Mouse (Mus musculus) embryo, embryonic 9.5 days (tissue): ENCODE data around the gene Tktl1.
"Not testable (repeated sequence)": the region's sequence is repeated elsewhere in the genome, so short reads cannot be mapped to it uniquely, and the experiment has no call there.

Experiments
- DNase-seq: peaks from one replicate; pipeline ENCODE4 v3.0.0-alpha.2; 2017; ENCODE audit errors: extremely low spot score

The Tktl1 gene

DNA sequence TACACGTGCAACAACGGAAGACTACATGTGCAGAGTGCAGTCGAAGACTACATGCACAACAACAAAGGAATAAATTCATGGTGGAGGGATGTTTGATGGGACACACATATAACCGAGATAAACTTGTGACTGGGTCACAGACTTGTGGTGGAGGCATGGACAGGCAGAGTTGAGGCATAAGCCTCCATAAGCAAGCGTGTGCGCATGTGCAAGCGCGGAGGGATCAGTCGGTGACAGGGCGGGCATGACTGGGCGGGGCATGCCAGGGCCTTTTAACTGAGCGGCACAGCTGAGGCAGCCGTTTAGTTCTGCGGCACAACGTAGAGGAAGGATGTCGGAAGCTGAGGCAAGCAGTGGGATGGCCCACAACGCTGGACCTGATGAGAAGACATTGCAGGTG is at the start of gene Tktl1:
TSS of gene Tktl1 (plus strand) at position 301 of the 400 bp plus-strand sequence.
- no peak for DNase-seq

DNA sequence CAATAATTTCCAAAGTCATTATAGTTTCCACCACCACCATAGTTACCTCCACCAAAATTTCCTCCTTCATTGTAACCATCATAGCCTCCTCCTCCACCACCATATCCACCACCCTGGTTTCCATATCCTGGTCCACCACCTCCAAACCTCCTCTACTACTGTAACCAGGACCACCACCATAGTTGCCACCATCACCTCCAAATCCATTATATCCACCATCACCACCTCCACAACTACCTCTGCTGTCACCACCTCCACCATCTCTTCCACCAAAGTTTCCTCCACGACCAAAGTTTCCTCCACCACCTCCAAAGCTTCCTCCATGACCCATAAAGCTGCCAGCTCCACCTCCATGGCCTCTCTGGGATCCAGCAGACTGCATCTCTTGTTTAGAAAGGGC is 41.8 kb upstream of the Tktl1 start, which contains the start of gene Mecp2:
TSS of gene Mecp2 (minus strand) at position 101 of the 400 bp plus-strand sequence.
- DNase-seq: not testable (repeated sequence)

DNA sequence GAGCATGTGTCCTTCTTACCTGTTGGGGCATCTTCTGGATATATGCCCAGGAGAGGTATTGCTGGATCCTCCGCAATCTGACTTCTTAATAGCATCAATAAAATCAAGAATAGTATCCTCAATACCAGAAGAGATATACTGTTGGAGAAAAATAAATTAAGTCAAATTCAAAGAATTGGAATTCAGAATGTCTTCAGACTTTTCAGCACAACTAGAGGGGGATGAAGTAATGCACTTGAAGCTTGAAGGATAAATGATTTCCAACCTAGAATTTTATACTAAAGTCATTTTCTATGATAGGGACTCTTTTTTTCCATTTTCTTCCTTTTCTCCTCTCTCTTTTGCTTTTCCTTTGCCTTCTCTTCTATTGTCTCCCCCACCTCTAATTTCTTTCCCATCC is 9.3 kb upstream of the Tktl1 start, which contains the start of gene Tex28:
TSS of gene Tex28 (minus strand) at position 101 of the 400 bp plus-strand sequence.
- no peak for DNase-seq

DNA sequence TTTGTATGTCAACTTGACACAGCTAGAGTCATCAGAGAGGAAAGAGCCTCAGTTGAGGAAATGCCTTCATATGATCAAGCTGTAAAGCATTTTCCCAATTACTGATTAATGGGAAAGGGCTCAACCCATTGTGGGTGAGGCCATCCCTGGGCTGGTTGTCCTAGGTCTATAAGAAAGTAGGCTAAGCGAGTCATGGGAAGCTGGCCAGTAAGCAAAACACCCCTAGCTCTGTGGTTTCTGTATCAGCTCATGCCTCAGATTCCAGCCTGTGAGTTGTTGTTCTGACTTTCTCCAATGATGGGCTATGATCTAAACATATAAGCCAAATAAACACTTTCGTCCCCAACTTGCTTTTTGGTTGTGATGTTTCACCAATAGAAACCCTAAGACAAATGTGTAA is 26.5 kb downstream of the Tktl1 start:
- DNase-seq: no peak

DNA sequence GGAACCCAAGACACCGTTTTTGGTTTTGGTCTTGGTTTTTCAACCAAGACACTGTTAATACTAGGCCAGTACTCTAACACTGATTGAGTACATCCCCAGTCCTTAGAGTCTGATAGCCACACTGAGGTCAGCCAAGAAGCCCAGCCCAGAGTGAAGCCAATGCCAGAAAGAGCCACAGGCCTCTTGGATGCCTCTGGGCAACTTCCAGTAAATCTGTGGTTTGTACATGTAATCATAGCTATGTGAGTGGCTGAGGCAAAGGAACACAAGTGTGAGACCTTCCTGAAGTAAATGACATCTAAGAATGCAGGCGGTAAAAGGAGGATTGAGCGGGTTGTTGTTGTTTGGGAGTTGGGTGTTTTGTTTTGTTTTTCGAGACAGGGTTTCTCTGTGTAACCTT is 41.4 kb downstream of the Tktl1 start:
- no peak for DNase-seq

DNA sequence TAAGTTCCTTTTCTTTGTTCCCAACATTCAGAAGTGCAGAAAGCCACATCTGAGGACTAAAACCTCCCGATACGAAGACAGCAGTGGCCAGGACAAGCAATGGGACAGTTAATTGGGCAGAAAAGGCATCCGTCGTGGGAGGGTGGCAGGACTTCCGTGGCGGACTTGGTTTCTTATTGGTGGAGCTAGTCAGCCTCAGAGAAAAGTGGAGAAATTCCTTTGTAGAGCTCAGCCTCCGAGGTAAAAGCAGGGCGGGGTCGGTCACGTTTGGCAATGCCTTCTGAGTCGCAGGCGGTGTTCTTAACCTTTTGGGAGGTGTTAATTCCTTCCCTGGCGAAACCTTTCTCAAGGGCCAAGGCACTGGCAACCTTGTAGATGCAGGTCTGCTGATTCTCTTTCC is 42.4 kb downstream of the Tktl1 start:
- DNase-seq: no peak

DNA sequence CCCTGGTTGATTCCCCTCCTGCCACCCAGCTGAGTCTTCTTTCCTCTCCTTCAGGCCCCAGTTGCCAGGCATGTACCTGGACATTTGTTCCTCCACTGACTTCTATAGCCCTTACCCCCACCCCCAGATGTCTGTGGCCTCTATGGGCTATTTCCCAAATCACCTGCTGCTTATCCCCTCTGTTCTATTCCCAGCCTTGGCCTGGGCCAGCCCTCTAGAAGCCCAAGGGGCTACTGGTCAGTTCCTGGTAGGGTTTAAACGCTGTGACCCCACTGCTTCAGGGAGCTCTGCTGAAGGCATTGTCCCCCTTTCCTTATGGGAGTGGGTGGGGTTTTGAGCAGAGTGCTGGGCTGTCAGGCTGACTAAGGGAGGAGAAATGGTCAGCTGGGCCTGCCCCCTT is 43.0 kb downstream of the Tktl1 start:
- DNase-seq: not testable (repeated sequence)

DNA sequence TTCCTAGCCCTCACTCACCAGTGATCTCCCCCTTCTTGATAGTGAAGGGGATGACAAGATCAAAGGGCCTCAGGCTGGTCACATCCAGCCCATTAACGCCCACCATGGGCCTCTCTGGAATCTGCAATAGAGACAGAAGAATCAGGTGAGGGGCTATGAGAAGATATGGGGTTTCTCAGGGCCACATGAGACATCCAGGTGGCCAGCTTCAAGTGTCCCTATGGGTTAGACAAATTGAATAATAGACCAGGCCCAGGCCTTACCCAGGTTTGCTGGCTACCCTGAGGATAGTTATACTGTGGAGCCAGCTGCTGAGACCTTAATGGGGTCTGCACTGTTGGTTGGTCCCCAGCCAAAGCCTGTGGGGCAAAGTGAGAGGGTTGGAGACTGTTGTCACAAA is 53.0 kb downstream of the Tktl1 start:
- no peak for DNase-seq

DNA sequence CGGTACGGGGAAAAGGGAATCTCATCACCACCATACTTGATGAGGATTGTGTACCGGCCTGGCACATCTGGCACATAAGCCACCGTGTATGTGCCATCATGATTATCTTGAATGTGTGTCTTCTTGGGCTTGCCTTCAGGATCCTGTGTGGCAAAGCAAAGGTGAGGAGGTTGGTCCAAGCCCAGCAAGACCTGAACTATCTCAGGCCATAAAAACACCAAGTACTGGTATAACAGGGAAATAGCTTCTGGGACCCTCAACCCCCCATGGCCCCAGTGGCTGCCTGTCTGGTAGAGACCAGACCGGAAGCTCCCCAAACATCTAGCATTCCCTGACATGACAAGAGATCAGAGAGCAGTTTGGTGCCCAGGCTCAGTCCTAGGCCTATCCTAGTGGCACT is 56.1 kb downstream of the Tktl1 start:
- no peak for DNase-seq

DNA sequence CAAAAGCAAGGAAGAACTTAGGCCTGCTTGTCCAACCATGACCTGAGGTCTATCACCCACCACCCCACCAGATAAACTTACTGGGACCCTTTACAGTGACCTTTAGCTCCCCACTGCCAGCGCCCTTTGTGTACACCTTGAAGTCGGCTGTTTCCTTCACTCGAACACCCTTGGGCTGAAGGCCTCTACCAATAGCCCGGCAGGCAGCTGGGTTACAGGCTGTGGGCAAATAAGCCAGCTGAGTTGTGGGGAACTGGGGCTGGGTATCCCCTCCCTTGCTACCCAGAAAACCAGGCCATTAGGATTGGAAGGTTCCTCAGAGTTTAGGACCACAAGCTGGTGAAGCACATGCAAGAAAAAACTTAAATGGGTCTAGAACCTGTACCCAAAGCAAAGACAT is 63.3 kb downstream of the Tktl1 start:
- no peak for DNase-seq

DNA sequence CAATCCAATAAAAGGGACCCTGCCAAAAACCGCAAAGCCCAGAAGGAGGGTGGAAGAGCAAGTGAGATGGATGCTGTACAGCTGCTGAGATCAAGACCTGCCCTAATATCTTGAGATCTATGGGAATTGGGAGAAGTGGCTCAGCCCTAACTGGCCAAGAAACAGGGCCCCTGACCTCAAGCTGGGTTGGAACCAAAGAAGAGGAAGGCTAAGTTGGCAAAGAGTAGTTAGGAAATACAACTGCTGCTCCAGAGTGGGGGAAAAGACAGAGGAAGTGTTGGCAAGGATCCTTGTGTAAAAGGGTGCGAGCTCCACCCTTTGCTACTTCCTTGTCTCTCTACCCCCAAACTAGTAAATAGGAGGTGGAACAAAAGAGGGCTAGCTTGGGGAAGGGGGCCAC is 66.3 kb downstream of the Tktl1 start:
- no peak for DNase-seq

DNA sequence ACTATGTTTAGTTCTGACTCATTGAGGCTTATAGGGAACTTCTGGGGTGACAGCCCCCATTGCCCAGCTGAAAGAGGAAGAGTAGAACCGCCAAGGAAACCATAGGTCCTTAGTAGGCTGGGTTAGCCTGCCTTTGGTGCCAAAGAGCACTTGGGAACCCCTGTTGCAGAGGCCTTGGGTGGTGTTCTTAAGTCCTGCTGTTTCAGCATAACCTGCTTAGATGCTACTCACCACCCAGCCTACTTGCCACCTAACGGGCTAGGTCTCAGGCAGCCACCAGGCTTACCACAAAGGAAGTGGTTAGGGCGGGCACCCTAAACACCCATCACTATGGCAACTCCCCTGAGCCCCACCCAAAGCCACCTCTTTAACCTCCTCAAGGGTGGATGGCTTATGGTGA is 66.7 kb downstream of the Tktl1 start:
- DNase-seq: no peak

DNA sequence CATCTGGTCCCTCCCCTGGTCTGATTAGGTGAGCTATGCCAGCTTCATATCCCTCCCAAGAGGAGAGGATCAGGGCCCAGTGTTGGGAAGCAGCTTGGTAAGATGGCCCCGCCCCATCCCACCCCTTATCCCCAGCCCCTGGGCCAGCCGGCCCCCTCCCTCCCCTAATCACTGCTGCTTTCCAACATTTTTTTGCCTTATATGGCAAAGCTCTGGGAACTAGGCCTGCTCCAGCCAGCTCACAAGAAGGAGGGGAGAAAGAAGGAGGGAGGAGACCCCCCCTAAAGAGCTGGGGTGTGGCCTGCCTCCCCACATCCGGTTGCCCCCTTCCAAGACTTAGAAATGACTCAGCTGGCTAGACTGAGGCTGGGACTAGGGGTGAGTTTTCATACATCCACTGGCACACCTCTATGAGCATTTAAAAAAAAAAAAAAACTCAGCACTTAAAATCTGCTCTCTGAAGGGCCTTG is 67.6 kb downstream of the Tktl1 start:
- DNase-seq: peak; percentile 68

DNA sequence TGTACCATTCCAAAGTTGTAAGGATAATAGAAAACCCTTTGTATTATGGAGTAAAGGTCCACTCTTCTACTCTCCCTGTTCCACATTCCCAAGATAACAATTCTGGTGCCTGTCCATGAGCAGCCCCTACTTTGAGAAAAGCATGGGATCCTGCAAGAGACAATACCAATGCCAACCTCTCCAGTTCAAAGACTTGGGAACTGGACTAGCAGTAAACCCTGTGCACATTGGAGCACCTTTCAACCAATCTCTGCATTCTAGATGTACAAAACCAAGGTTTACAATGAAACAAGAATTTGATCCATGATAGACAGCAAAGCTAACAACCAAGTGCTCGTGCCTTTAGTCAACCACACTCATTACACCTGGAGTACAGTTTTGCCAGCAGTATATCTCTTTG is 68.0 kb downstream of the Tktl1 start:
- DNase-seq: no peak

DNA sequence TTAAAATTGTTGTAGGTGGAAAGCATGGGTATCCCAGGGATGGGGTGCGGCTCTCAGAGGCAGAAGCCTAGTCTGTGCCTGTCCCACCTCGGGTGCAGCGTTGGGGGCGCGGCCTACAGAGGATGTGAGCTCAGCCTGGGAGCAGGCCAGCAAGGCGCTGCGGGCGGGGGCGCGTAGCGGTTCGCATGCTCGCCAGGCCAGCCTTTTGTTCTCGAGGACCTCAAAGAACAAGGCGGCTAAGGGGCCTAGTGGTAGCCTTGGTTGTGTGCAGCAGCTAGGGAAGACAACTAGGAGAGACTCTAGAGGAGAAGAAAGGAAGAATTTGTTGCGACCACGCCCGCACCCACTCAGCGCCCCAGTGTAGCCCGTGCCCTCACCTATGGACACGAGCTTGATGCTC is 68.6 kb downstream of the Tktl1 start:
- peak; percentile 60 for DNase-seq

DNA sequence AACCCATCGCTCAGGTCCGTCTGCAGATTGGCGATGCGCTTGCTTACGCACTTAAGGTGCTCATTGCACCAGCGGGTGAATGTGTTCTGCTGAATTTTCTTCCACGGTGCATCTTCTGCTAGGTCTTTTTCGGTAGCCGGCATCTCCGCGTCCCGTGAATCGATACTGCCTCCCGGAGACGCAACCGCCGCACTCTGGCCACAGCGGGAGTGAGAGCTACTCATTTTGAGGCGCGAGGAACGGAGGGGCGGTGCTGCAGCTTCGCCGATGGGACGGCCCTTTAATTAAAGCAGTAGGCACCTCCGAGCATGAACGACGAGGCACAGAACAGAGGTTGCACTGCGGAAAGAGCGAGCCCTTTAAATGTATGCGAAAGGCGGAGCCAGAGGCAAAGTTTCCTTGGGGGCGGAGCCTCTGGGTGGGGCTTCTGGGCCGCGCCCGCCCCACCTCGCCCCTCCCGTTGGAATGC is 69.2 kb downstream of the Tktl1 start:
- peak; percentile 84 for DNase-seq

DNA sequence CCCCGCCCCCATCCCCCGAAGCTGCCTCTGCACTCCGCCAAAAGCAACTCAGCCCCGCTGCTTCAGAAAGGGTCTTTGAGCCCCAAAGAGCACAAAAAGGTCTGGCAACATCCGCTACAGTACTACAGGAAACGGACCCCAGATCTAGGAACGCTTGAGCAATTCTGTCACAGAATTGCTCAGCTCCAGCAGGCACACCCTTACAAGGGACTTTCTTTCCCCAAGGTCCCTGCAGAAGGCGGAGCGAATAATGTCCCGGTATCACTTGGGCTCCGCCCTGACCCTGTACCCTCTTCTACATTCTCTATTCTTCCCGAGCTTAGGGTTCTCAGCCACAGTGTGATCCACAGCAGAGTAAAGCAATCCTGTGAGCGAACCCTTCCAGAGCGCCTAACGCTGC is 69.6 kb downstream of the Tktl1 start:
- DNase-seq: no peak

DNA sequence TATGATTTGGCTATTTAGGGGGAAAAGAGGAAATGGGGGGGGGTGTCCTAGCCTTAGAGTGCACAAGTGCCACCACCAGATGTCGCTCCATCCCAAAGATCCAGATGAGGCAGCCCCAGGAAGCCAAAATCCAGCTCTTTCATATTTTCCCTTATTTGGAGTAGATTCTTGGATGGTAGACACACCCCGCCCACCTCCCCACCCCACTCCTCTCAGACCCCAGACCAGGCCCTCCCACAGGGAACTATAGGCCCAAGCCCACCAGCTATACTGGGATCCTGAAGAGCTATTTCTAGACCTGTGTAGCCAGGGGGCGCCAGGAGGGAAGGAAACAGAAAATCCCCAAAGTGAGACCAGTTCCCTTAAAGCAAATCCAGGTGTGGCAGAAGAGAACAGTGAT is 71.6 kb downstream of the Tktl1 start:
- peak; percentile 59 for DNase-seq

DNA sequence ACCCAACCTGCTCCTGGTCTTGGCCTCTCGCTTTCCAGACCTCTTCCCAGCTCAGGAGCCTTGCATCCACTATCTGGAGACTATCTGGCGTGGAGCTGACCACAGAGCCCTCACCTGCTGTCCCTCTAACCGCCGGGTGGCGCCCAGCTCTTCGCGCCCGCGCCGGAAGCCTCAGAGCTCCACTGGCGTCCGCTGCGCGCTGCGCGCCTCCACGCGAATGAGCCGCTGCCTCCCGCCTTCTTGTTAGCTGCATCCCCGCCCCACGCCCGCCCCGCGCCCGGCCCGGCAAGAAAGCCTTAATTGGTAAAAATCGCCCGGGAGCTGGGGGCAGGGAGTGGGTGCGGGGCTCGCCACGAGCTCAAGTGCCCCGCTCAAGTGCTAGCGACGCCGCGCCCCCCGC is 72.6 kb downstream of the Tktl1 start, which contains the start of gene Flna:
TSS of gene Flna (minus strand) at position 206 of the 400 bp plus-strand sequence.
- DNase-seq: peak; percentile 54

DNA sequence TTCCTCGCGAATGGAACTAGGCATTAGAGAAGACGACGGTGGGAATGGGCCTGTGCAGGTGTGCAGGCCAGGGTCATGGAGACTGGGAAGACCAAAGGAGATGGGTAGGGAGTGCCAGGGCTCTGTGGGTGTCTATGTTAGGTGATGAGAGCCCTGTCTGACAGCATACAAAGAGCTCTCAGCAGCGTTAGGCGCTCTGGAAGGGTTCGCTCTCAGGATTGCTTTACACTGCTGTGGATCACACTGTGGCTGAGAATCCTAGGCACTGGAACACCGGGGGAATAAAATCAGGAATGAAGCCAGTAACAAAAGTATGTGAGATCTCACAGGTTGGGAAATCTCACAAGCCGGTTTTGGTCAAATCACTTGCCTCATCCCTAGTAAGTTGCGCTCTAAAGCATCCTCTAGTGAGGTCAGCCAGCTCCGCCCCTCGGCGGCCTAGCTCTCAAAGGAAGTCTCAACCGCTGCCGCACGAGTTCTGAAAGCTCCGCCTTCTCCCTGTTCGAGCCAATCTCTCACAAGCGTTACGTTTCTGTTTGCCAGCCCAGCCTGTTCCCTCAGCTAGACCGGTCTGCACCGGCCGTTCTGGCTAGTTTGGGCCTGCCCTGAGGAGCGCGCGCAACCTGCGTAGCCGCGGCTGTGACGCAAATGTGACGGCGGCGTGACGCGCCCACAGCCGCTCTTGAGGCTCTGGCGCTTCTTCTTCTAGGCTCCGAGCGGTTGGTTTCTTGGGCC is 77.3 kb downstream of the Tktl1 start, which contains the start of gene Emd:
TSS of gene Emd (plus strand) at position 535 of the 735 bp plus-strand sequence.
- DNase-seq: peak; percentile 82

DNA sequence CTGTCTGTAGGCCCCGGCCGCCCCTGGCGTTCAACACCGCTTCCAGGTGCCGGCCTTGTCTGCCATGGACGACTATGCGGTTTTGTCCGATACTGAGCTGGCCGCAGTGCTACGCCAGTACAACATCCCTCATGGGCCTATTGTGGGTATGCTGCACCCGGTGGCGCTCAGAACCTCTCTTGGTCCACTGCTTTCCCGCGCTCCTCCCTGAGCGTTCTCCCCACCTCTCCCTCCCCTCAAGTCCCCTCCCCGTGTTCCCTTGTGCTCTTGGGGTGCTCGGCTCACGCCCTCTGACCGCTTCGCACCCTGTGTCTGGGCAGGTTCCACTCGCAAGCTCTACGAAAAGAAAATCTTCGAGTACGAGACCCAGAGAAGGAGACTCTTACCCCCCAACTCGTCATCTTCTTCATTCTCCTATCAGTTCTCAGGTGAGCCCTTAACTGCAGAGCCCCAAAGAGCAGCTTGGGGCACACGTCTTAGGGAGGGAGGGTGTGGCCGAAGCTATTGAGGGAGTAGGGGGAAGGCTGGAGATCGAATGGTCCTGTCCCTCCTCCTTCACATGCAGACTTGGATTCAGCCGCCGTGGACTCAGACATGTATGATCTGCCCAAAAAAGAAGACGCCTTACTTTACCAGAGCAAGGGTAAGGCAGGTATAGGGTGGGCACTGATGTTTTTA is 78.0 kb downstream of the Tktl1 start:
- no peak for DNase-seq

DNA sequence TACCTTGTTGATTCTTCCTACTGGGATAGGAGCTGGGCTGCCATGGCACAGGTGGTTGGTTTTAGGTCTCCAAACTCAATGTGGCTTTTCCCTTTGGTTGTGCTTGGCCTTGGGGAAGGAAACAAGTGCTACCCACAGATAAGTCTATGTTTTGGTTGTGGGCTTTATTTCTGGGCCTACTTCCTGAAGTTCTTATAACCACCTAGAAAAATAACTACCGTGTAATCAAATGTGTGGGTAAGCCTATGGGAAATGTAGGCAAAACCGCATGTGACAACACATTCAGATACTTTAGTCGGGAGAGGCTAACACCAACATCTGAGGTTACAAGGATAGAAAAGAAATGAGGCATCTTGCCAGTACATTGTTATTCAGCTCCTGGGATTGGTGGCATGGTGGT is 80.7 kb downstream of the Tktl1 start:
- DNase-seq: no peak
